Mouse (Mus musculus): ENCODE data around the gene Spi1. TPM values are rescaled to one million over a fixed set of nuclear protein-coding genes. Genes with fewer than 3 reads are reported as not detected.
A peak's percentile ranks its signal among the peaks of the same experiment; 100 is the strongest.

Gene Spi1
- polyA plus RNA-seq, 1 experiment from 2014 or later: 3.0 TPM

DNA sequence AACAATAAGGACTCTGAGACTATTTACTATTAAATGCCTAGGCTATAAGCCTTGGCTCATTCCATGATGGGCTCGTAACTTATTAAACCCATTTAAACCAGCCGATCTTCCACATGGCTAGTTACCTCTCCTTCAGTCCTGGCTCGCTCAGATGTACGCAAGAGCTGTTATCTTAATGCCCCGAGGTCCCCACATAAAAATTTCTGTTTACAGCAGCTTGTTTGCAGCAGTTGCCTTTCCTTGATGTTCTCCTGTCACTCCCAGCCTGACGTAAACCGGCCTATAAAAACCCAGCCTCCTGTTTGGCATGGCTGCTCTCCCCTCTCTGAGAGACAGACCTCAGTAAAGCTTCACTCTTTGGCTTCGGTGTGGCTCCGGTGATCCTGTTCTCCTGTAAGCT is 34.8 kb upstream of the Spi1 start:
- WGBS: 87% methylated on average over 9 of the region's 9 CpGs
- no peak overlapping the region for H3K4me2 ChIP-seq (ENCODE audit: low read depth, low read length)
- DNase-seq (ENCODE audit: low spot score): no peak
- no peak overlapping the region for H3K9ac ChIP-seq (replicated peaks; ENCODE audit: low read length)
- no peaks in the 10 kb centered on the region for H3K27me3 ChIP-seq (ENCODE audit: control insufficient read depth, insufficient read depth, low read length)
- no peak overlapping the region for H3K4me3 ChIP-seq (ENCODE audit: low read depth, low read length)
- 0 out of 2 replicates have a peak, but pooled peaks cover 3% of the 10 kb centered on the region for H3K4me1 ChIP-seq (ENCODE audit: control insufficient read depth, insufficient read depth, low read length)
- H3K27ac ChIP-seq (replicated peaks; ENCODE audit: low read depth, low read length): no peak overlapping the region
- no peak for ATAC-seq (replicated peaks; ENCODE audit: insufficient number of reproducible peaks, low FRiP score, low TSS enrichment, low read depth)
- no peaks in the 10 kb centered on the region for H3K9me3 ChIP-seq (replicated peaks; ENCODE audit: control insufficient read depth, low read length)
- H3K36me3 ChIP-seq (replicated peaks; ENCODE audit: control insufficient read depth, insufficient read depth, low read depth, low read length): no peaks in the 10 kb centered on the region

DNA sequence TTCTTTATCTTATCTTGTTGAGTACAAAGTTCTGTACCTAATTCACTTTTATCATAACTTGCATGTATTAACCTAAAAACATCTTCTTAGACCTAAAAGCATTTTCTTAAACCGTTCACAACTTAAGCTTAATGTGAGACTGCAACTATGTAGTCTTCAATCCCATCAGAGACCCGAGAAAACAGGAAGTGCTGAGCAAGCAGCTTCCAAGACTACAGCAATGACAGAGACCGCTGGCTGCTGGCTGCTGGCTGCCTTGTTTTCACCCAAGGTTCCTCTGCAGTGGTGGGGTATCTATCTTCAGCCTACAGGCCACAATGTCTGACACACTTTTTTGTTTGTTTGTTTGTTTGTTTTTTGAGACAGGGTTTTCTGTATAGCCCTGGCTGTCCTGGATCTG is 30.3 kb upstream of the Spi1 start:
- no peak overlapping the region for H3K4me2 ChIP-seq (ENCODE audit: low read depth, low read length)
- H3K4me1 ChIP-seq (ENCODE audit: control insufficient read depth, insufficient read depth, low read length): no peaks in the 10 kb centered on the region
- H3K36me3 ChIP-seq (replicated peaks; ENCODE audit: control insufficient read depth, insufficient read depth, low read depth, low read length): peaks cover 3% of the 10 kb centered on the region
- no peaks in the 10 kb centered on the region for H3K27me3 ChIP-seq (ENCODE audit: control insufficient read depth, insufficient read depth, low read length)
- DNase-seq (ENCODE audit: low spot score) (no peak), ATAC-seq (replicated peaks; ENCODE audit: insufficient number of reproducible peaks, low FRiP score, low TSS enrichment, low read depth) (no peak)
- H3K9ac ChIP-seq (replicated peaks; ENCODE audit: low read length): no peak overlapping the region
- WGBS: 81% methylated on average over 3 of the region's 3 CpGs
- H3K9me3 ChIP-seq (replicated peaks; ENCODE audit: control insufficient read depth, low read length): no peaks in the 10 kb centered on the region
- no peak overlapping the region for H3K4me3 ChIP-seq (ENCODE audit: low read depth, low read length)
- no peak overlapping the region for H3K27ac ChIP-seq (replicated peaks; ENCODE audit: low read depth, low read length)

DNA sequence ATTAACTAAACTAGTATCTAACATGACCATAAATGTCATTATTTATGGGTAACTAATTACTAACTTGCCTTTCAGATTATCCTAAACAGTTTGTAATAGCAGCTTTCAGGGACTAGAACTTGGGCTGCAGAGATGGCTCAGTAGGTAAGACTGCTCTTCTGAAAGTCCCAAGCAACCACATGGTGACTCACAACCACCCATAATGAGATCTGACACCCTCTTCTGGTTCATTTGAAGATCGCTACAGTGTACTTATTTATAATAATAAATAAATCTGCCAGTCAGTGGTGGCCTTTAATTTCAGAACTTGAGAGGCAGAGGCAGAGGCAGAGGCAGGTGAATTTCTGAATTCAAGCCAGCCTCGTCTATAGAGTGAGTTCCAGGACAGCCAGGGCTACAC is 29.4 kb upstream of the Spi1 start:
- peaks cover 7% of the 10 kb centered on the region for H3K36me3 ChIP-seq (replicated peaks; ENCODE audit: control insufficient read depth, insufficient read depth, low read depth, low read length)
- 48% methylated on average over 2 of the region's 2 CpGs for WGBS
- no peak overlapping the region; the same call in 1 of the 2 replicates for H3K4me2 ChIP-seq (ENCODE audit: low read depth, low read length)
- H3K9ac ChIP-seq (replicated peaks; ENCODE audit: low read length): no peak overlapping the region
- no peaks in the 10 kb centered on the region for H3K4me1 ChIP-seq (ENCODE audit: control insufficient read depth, insufficient read depth, low read length)
- no peak overlapping the region for H3K4me3 ChIP-seq (ENCODE audit: low read depth, low read length)
- no peaks in the 10 kb centered on the region for H3K27me3 ChIP-seq (ENCODE audit: control insufficient read depth, insufficient read depth, low read length)
- DNase-seq (ENCODE audit: low spot score): peak; percentile 12
- H3K9me3 ChIP-seq (replicated peaks; ENCODE audit: control insufficient read depth, low read length): no peaks in the 10 kb centered on the region
- ATAC-seq (replicated peaks; ENCODE audit: insufficient number of reproducible peaks, low FRiP score, low TSS enrichment, low read depth): no peak
- no peak overlapping the region for H3K27ac ChIP-seq (replicated peaks; ENCODE audit: low read depth, low read length)

DNA sequence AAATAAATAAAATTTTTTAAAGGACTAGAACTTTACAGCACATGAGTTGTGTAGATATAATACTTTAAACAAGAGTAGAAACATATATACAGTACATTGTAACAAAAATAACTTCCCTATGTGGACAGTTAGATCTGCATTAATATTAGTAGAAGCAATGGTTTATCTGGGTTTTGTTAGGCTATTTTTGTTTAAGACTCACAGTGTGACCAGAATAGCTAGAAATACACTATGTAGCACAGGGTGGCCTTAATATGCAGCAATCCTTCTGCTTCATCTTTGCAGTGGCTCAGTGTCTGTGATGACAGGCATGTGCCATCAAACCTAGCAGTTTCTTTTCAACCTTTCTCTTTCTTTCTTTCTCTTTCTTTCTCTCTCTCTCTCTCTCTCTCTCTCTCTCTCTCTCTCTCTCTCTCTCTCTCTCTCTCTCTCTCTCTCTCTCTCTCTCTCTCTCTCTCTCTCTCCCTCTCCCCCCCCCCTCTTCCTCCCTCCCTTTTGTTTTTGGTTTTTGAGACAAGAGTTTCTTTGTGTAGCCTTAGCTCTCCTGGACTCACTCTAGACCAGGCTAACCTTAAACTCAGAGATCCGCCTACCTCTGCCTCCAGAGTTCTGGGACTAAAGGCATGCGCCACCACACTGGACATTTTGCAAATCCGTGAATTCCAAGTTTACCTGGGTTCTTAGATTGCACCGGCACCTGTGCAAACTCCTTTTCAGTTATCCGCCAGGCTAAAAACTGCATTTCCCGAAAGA is 28.8 kb upstream of the Spi1 start:
- H3K27ac ChIP-seq (replicated peaks; ENCODE audit: low read depth, low read length): no peak overlapping the region
- H3K27me3 ChIP-seq (ENCODE audit: control insufficient read depth, insufficient read depth, low read length): no peaks in the 10 kb centered on the region
- WGBS: 0% methylated on average over 6 of the region's 6 CpGs
- peaks cover 10% of the 10 kb centered on the region for H3K36me3 ChIP-seq (replicated peaks; ENCODE audit: control insufficient read depth, insufficient read depth, low read depth, low read length)
- peak overlapping the region; percentile 19 for H3K4me2 ChIP-seq (ENCODE audit: low read depth, low read length)
- H3K4me1 ChIP-seq (ENCODE audit: control insufficient read depth, insufficient read depth, low read length): no peaks in the 10 kb centered on the region
- DNase-seq (ENCODE audit: low spot score) (no peak), ATAC-seq (replicated peaks; ENCODE audit: insufficient number of reproducible peaks, low FRiP score, low TSS enrichment, low read depth) (peak; percentile 71)
- H3K4me3 ChIP-seq (ENCODE audit: low read depth, low read length): peak overlapping the region; percentile 82
- H3K9me3 ChIP-seq (replicated peaks; ENCODE audit: control insufficient read depth, low read length): no peaks in the 10 kb centered on the region
- peak overlapping the region; percentile 85 for H3K9ac ChIP-seq (replicated peaks; ENCODE audit: low read length)

DNA sequence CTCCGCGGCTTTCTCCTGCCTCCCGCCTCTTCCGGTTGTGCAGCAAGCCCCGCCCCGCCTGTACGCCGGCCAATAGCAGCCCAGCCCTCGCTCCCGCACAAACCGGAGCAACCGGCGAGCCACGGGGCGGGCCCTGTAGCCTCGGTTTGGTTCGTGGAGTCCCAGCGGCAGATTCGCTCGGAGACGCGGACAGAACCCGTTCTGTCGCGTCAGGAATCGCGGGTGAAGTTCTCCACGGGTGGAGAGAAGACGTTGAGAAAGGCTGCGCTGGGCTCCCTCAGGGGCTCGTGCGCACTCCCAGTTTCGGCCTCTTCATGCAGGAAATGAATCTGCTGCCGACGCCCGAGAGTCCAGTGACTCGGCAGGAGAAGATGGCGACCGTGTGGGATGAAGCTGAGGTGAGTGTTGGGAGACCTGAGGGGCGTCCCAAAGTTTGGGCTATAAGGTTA is 28.2 kb upstream of the Spi1 start, which contains the start of gene Psmc3:
Psmc3 (plus strand) TSS at position 76 of the 449 bp plus-strand sequence.
- ATAC-seq (replicated peaks; ENCODE audit: insufficient number of reproducible peaks, low FRiP score, low TSS enrichment, low read depth) (peak; percentile 96), DNase-seq (ENCODE audit: low spot score) (peak; percentile 96)
- Histone ChIP-seq H3K27ac (replicated peaks; ENCODE audit: low read depth, low read length) (no peak within 1 kb of the TSS; the same call in 1 of the 2 replicates), H3K9ac (replicated peaks; ENCODE audit: low read length) (peak within 1 kb of the TSS; percentile 85), H3K9me3 (replicated peaks; ENCODE audit: control insufficient read depth, low read length) (no peaks in the 10 kb centered on the region), H3K36me3 (replicated peaks; ENCODE audit: control insufficient read depth, insufficient read depth, low read depth, low read length) (peaks cover 11% of the 10 kb centered on the region), H3K4me1 (ENCODE audit: control insufficient read depth, insufficient read depth, low read length) (no peaks in the 10 kb centered on the region), H3K27me3 (ENCODE audit: control insufficient read depth, insufficient read depth, low read length) (no peaks in the 10 kb centered on the region), H3K4me2 (ENCODE audit: low read depth, low read length) (peak within 1 kb of the TSS; percentile 54), H3K4me3 (ENCODE audit: low read depth, low read length) (peak within 1 kb of the TSS; percentile 82)
- WGBS: under 1% methylated on average over 40 of the region's 40 CpGs

DNA sequence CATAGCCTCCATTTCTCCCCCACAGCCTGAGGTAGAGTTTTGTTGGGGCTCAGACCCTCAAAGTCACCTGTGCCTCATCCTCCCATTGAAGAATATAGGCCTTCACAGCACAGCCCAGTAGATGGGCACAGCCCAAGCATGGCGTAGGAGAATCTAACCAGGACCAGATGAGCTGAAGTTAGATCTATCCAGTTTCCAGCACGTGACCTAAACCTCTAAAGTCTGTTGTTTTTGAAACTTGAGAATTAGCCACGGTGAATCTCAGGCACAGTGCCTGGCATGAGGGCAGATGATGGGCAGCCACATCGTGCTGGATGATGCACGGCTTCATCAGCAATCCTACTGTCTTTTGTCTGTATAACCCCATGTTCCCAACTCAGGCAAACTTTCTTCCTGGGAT is 23.8 kb upstream of the Spi1 start:
- no peaks in the 10 kb centered on the region for H3K27me3 ChIP-seq (ENCODE audit: control insufficient read depth, insufficient read depth, low read length)
- H3K4me3 ChIP-seq (ENCODE audit: low read depth, low read length): no peak overlapping the region
- H3K27ac ChIP-seq (replicated peaks; ENCODE audit: low read depth, low read length): no peak overlapping the region
- WGBS: 65% methylated on average over 5 of the region's 5 CpGs
- DNase-seq (ENCODE audit: low spot score) (no peak), ATAC-seq (replicated peaks; ENCODE audit: insufficient number of reproducible peaks, low FRiP score, low TSS enrichment, low read depth) (no peak)
- H3K9ac ChIP-seq (replicated peaks; ENCODE audit: low read length): no peak overlapping the region
- no peak overlapping the region for H3K4me2 ChIP-seq (ENCODE audit: low read depth, low read length)
- no peaks in the 10 kb centered on the region for H3K4me1 ChIP-seq (ENCODE audit: control insufficient read depth, insufficient read depth, low read length)
- H3K36me3 ChIP-seq (replicated peaks; ENCODE audit: control insufficient read depth, insufficient read depth, low read depth, low read length): peaks cover 13% of the 10 kb centered on the region
- H3K9me3 ChIP-seq (replicated peaks; ENCODE audit: control insufficient read depth, low read length): no peaks in the 10 kb centered on the region

DNA sequence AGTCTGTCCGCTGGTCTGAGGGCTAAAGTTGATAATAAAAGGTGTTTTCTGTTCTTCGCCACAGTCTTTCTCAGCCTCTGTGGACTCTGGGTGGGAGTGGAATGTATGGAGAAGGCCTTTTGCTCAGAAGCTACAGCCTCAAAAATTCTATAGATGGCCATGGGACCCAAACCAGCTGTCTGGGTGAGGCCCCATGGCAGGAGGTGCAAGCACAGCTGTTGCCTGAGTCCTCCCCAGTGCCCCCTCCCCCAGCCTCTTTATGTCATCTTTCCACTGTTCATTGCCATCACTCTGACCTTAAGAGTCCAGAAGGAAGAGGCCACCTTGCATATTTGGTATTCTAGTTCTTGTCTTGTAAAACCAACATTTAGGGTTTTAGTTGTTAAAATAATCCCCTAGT is 22.8 kb upstream of the Spi1 start:
- H3K27me3 ChIP-seq (ENCODE audit: control insufficient read depth, insufficient read depth, low read length): no peaks in the 10 kb centered on the region
- H3K27ac ChIP-seq (replicated peaks; ENCODE audit: low read depth, low read length): no peak overlapping the region
- H3K9ac ChIP-seq (replicated peaks; ENCODE audit: low read length): no peak overlapping the region
- 98% methylated on average over 2 of the region's 2 CpGs for WGBS
- no peak overlapping the region for H3K4me2 ChIP-seq (ENCODE audit: low read depth, low read length)
- H3K36me3 ChIP-seq (replicated peaks; ENCODE audit: control insufficient read depth, insufficient read depth, low read depth, low read length): peaks cover 14% of the 10 kb centered on the region
- no peak overlapping the region for H3K4me3 ChIP-seq (ENCODE audit: low read depth, low read length)
- H3K4me1 ChIP-seq (ENCODE audit: control insufficient read depth, insufficient read depth, low read length): no peaks in the 10 kb centered on the region
- DNase-seq (ENCODE audit: low spot score) (no peak), ATAC-seq (replicated peaks; ENCODE audit: insufficient number of reproducible peaks, low FRiP score, low TSS enrichment, low read depth) (no peak)
- H3K9me3 ChIP-seq (replicated peaks; ENCODE audit: control insufficient read depth, low read length): no peaks in the 10 kb centered on the region

DNA sequence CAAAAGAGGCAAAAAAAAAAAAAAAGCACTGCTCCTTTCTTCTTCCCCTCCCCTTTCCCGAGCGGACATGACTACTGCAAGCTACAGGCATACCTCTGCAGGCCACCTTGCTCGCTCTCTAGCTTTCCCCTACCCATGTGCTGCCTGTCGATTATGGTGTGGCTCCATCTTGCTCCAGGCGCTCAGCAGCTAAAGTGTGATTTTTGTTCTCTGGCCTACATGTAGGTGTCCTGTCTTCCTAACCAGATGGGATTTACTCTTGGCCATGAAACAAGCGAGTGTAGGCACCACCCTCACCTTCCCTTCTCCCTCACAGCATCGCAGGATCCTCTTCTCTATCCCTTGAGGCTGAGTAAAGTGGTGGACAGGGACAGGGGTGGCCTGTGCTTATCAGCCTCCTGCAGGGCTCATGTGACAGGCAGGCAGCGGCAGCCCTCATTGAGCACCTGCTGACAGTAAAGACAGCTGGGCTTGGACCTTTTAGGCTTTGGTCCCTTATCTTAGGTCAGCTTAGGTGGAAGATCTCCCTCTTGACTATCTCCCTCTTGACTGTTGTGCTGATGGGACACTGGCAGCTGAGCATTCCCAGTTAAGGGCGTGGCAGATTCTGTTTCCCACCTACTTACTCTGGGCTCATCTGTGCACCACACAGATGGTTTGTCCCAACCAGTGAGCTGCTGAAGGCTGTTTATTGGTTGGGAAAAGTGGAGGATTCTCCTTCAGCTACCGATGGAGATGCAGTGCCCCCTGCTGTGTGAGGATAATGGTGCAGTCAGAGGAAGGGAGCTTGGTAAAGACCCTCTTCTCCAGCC is 21.4 kb upstream of the Spi1 start:
- Histone ChIP-seq H3K36me3 (replicated peaks; ENCODE audit: control insufficient read depth, insufficient read depth, low read depth, low read length) (peaks cover 11% of the 10 kb centered on the region), H3K9ac (replicated peaks; ENCODE audit: low read length) (no peak overlapping the region), H3K4me1 (ENCODE audit: control insufficient read depth, insufficient read depth, low read length) (no peaks in the 10 kb centered on the region), H3K4me2 (ENCODE audit: low read depth, low read length) (no peak overlapping the region), H3K4me3 (ENCODE audit: low read depth, low read length) (no peak overlapping the region), H3K9me3 (replicated peaks; ENCODE audit: control insufficient read depth, low read length) (no peaks in the 10 kb centered on the region), H3K27ac (replicated peaks; ENCODE audit: low read depth, low read length) (no peak overlapping the region), H3K27me3 (ENCODE audit: control insufficient read depth, insufficient read depth, low read length) (no peaks in the 10 kb centered on the region)
- 78% methylated on average over 10 of the region's 10 CpGs for WGBS
- DNase-seq (ENCODE audit: low spot score) (peak; percentile 71), ATAC-seq (replicated peaks; ENCODE audit: insufficient number of reproducible peaks, low FRiP score, low TSS enrichment, low read depth) (no peak)
